ENCODE assay signal across 21 mouse cellular contexts in genomic region chr3:155513885-155514284, GRCm38 (mm10).
"Had no signal": no experiment of that assay in that cellular context is flagged by ENCODE, and none has a peak within 500 bp of the region (broad histone marks: within the 10 kb centered on the region; RNA-seq: fewer than 3 reads in every experiment).

No protein-coding gene starts in this region.

- ATAC-seq: intestine, embryonic 16.5 days; liver, embryonic 12.5 days; lung, postnatal 0 days; midbrain, embryonic 15.5 days had no signal

- H3K4me1 ChIP-seq: limb, embryonic 12.5 days; liver, embryonic 12.5 days; liver, embryonic 15.5 days; midbrain, embryonic 15.5 days; stomach, embryonic 15.5 days had no signal

- H3K4me3 ChIP-seq: left cerebral cortex, adult 2 months; limb, embryonic 12.5 days; liver, embryonic 12.5 days; liver, embryonic 15.5 days; midbrain, embryonic 15.5 days; myocyte; stomach, embryonic 15.5 days had no signal

- H3K9ac ChIP-seq: limb, embryonic 12.5 days; liver, embryonic 12.5 days; liver, embryonic 15.5 days; midbrain, embryonic 15.5 days; stomach, embryonic 15.5 days had no signal

- DNase-seq: kidney, adult 18-20 months; kidney, adult 9 months; kidney, postnatal 36 days; layer of hippocampus, postnatal 36 days; liver; lung, adult 18-20 months; right cerebral cortex, adult 18-20 months; right cerebral cortex, postnatal 14 days; right cerebral cortex, postnatal 4 days; thymus, adult 18-20 months; thymus, postnatal 36 days had no signal

- H3K27me3 ChIP-seq: limb, embryonic 12.5 days; liver, embryonic 12.5 days; liver, embryonic 15.5 days; midbrain, embryonic 15.5 days; stomach, embryonic 15.5 days had no signal

- H3K4me2 ChIP-seq: limb, embryonic 12.5 days; liver, embryonic 12.5 days; liver, embryonic 15.5 days; midbrain, embryonic 15.5 days; stomach, embryonic 15.5 days had no signal

- H3K27ac ChIP-seq: left cerebral cortex, adult 2 months; limb, embryonic 12.5 days; liver, embryonic 12.5 days; liver, embryonic 15.5 days; macrophage; midbrain, embryonic 15.5 days; stomach, embryonic 15.5 days had no signal

- H3K36me3 ChIP-seq: limb, embryonic 12.5 days; liver, embryonic 12.5 days; liver, embryonic 15.5 days; midbrain, embryonic 15.5 days; stomach, embryonic 15.5 days had no signal

- H3K9me3 ChIP-seq: limb, embryonic 12.5 days; liver, embryonic 12.5 days; liver, embryonic 15.5 days; midbrain, embryonic 15.5 days; stomach, embryonic 15.5 days had no signal
